Mouse (Mus musculus) left cerebral cortex, postnatal 4 days (tissue): Measurements from ENCODE around the gene Stn1. TPM values are rescaled to one million over a fixed set of nuclear protein-coding genes. Genes with fewer than 3 reads are reported as not detected.
A peak's percentile ranks its signal among the peaks of the same experiment; 100 is the strongest.

ENCODE experiments used
- DNase-seq: peaks from one replicate; pipeline ENCODE4 v3.0.0-alpha.2; 2022
- intact Hi-C: fragments of 180-260 bp; cut with DNase I; formaldehyde crosslinking; loops from one replicate; pipeline ENCODE4 v1.15.1; 2025
- total RNA-seq, 2 experiments: library from RNA; stranded (reverse); gene quantifications; 2 replicates each; pipeline ENCODE4 v1.2.3; 2021

Gene Stn1
- total RNA-seq, 2 experiments from 2014 or later: 28.2 to 30.4 TPM

GRCm38 (mm10) chr19:47545528-47545927 lies 8.2 kb upstream of the Stn1 start:
- DNase-seq: peak; percentile 75
- intact Hi-C loops: no loop called here

- no peak for DNase-seq
- intact Hi-C loops: no loop called here
Observed at GRCm38 (mm10) chr19:47545055-47545454, 7.7 kb upstream of the Stn1 start.

- intact Hi-C loops: no loop called here
- DNase-seq: no peak
Observed at GRCm38 (mm10) chr19:47542441-47542840, 5.1 kb upstream of the Stn1 start.

GRCm38 (mm10) chr19:47538801-47539200 lies 1.5 kb upstream of the Stn1 start:
- intact Hi-C loops: no loop called here
- DNase-seq: no peak

- intact Hi-C loops: no loop called here
- DNase-seq: no peak
Observed at GRCm38 (mm10) chr19:47537879-47538278, 572 bp upstream of the Stn1 start.

- peak; percentile 99 for DNase-seq
- intact Hi-C loops: no loop called here
Observed at GRCm38 (mm10) chr19:47536521-47537299, 597 bp downstream of the Stn1 start.

GRCm38 (mm10) chr19:47534131-47534530 lies 3.2 kb downstream of the Stn1 start:
- DNase-seq: no peak
- intact Hi-C loops: no loop called here

- intact Hi-C loops: no loop called here
- DNase-seq: no peak
Observed at GRCm38 (mm10) chr19:47532449-47532848, 4.9 kb downstream of the Stn1 start.

- no peak for DNase-seq
- intact Hi-C loops: no loop called here
Observed at GRCm38 (mm10) chr19:47531309-47531708, 6.0 kb downstream of the Stn1 start.

GRCm38 (mm10) chr19:47526239-47526986 lies 10.9 kb downstream of the Stn1 start:
- intact Hi-C loops: no loop called here
- no peak for DNase-seq

GRCm38 (mm10) chr19:47524905-47525304 lies 12.4 kb downstream of the Stn1 start:
- intact Hi-C loops: no loop called here
- DNase-seq: no peak

- no peak for DNase-seq
- intact Hi-C loops: no loop called here
Observed at GRCm38 (mm10) chr19:47521403-47521802, 15.9 kb downstream of the Stn1 start.

- intact Hi-C loops: no loop called here
- DNase-seq: no peak
Observed at GRCm38 (mm10) chr19:47519163-47519893, 18.0 kb downstream of the Stn1 start.

GRCm38 (mm10) chr19:47518475-47519162 lies 18.7 kb downstream of the Stn1 start:
- intact Hi-C loops: no loop called here

GRCm38 (mm10) chr19:47517570-47517969 lies 19.7 kb downstream of the Stn1 start:
- no peak for DNase-seq
- intact Hi-C loops: no loop called here

More at GRCm38 (mm10) chr19:47518475-47519162, 18.7 kb downstream of the Stn1 start:
- no peak for DNase-seq

GRCm38 (mm10) chr19:47516879-47517278 lies 20.4 kb downstream of the Stn1 start:
- no peak for DNase-seq
- intact Hi-C loops: no loop called here

- intact Hi-C loops: no loop called here
- DNase-seq: no peak
Observed at GRCm38 (mm10) chr19:47515091-47515490, 22.2 kb downstream of the Stn1 start.

- intact Hi-C loops: no loop called here
- DNase-seq: no peak
Observed at GRCm38 (mm10) chr19:47513618-47513897, 23.7 kb downstream of the Stn1 start.

- intact Hi-C loops: no loop called here
- DNase-seq: no peak
Observed at GRCm38 (mm10) chr19:47512794-47513617, 24.3 kb downstream of the Stn1 start.

GRCm38 (mm10) chr19:47511958-47512357 lies 25.3 kb downstream of the Stn1 start:
- intact Hi-C loops: no loop called here

More at GRCm38 (mm10) chr19:47511958-47512357, 25.3 kb downstream of the Stn1 start:
- DNase-seq: no peak
